In genomic region chr1:161273486-161273885, GRCm38 (mm10) we compare ENCODE assay signal across 10 mouse cellular contexts. TPM values are rescaled to one million over a fixed set of nuclear protein-coding genes. Genes with fewer than 3 reads are reported as not detected.
A peak's percentile ranks its signal among the peaks of the same experiment; 100 is the strongest.
DNase-seq lines count a peak whose midpoint lies in the region.
"Had no signal": no experiment of that assay in that cellular context is flagged by ENCODE, and none has a peak within 500 bp of the region (broad histone marks: within the 10 kb centered on the region; RNA-seq: fewer than 3 reads in every experiment).

No protein-coding gene starts in this region.

- intact Hi-C loops in heart, postnatal 10 days (cut with DNase I) = no loop called here

- peak; percentile 23 for DNase-seq in embryo, embryonic 11 days
- DNase-seq in embryo, embryonic 10 days (ENCODE audit: low spot score) = no peak
- DNase-seq in right cerebral cortex, adult 18-20 months = peak; percentile 34
- no peak for DNase-seq in right cerebral cortex, postnatal 14 days
- peak; percentile 15 to 28 for DNase-seq in frontal cortex, postnatal 14 days (ENCODE audit: low spot score in 2 of 2)
- no peak for DNase-seq in adrenal gland, adult 8-10 months
- no peak for DNase-seq in gastrocnemius, adult 18-20 months (ENCODE audit: low spot score)
- DNase-seq in heart, postnatal 10 days = no peak
- DNase-seq: B cell, adult 2 months; kidney, adult 2 months had no signal

RNA-seq across cellular contexts. Expression of gene Prdx6, which starts 22.5 kb away (rescaled TPM):
- total RNA-seq in adrenal gland, adult 8-10 months (2022) = 100 to 1,000 TPM; 240 to 766 (median 475) TPM
- 100 to 1,000 TPM; 128 to 131 TPM for total RNA-seq in gastrocnemius, adult 18-20 months (2021)
- 100 to 1,000 TPM; 230 to 240 TPM for total RNA-seq in heart, postnatal 10 days (2021)

Comparison
In these comparisons a context has a peak if more than half of its experiments do, and no peak if none do; other contexts are left out.
1. DNase-seq: peak in embryo, embryonic 11 days (single experiment), right cerebral cortex, adult 18-20 months (single experiment) and frontal cortex, postnatal 14 days (2 of 2); none in embryo, embryonic 10 days (single experiment), right cerebral cortex, postnatal 14 days (single experiment), adrenal gland, adult 8-10 months (single experiment), gastrocnemius, adult 18-20 months (single experiment) and heart, postnatal 10 days (0 of 2).